Mouse (Mus musculus) 3T3-L1 (cell line): ENCODE results near the gene Eif4e1b.

Source experiments
- DNase-seq: peaks from one replicate; pipeline ENCODE4 v3.0.0-alpha.2; 2015; ENCODE audit warnings: low read depth, low spot score

The Eif4e1b gene

GRCm38 (mm10) chr13:54783698-54784097 is at the start of gene Eif4e1b:
Gene Eif4e1b, plus strand, starts transcription at chr13:54783998.
- no peak for DNase-seq

- DNase-seq = no peak
These were observed 46.9 kb upstream of the Eif4e1b start for GRCm38 (mm10) chr13:54736931-54737330.

- DNase-seq = no peak
These were observed 46.1 kb upstream of the Eif4e1b start for GRCm38 (mm10) chr13:54737488-54738212.

GRCm38 (mm10) chr13:54738213-54738601 is 45.6 kb upstream of the Eif4e1b start:
- no peak for DNase-seq

- DNase-seq = no peak
These were observed 37.7 kb upstream of the Eif4e1b start for GRCm38 (mm10) chr13:54746110-54746509.

GRCm38 (mm10) chr13:54746896-54747295 is 36.9 kb upstream of the Eif4e1b start:
- DNase-seq = no peak

GRCm38 (mm10) chr13:54748190-54748589 is 35.6 kb upstream of the Eif4e1b start:
- DNase-seq = no peak

- DNase-seq = no peak
These were observed 35.1 kb upstream of the Eif4e1b start for GRCm38 (mm10) chr13:54748721-54749060.

GRCm38 (mm10) chr13:54749061-54749863 is 34.5 kb upstream of the Eif4e1b start:
- no peak for DNase-seq

- DNase-seq = no peak
These were observed 33.9 kb upstream of the Eif4e1b start, which contains the start of gene Gprin1 for GRCm38 (mm10) chr13:54749864-54750411. Gene Gprin1, minus strand, starts transcription at chr13:54749874.

- peak; percentile 43 for DNase-seq
These were observed 33.1 kb upstream of the Eif4e1b start for GRCm38 (mm10) chr13:54750699-54751098.

GRCm38 (mm10) chr13:54752656-54753055 is 31.1 kb upstream of the Eif4e1b start:
- no peak for DNase-seq

- DNase-seq = no peak
These were observed 30.1 kb upstream of the Eif4e1b start for GRCm38 (mm10) chr13:54753733-54754132.

- peak; percentile 51 for DNase-seq
These were observed 29.4 kb upstream of the Eif4e1b start for GRCm38 (mm10) chr13:54754169-54755080.

GRCm38 (mm10) chr13:54755201-54755830 is 28.5 kb upstream of the Eif4e1b start:
- no peak for DNase-seq

GRCm38 (mm10) chr13:54756156-54756712 is 27.6 kb upstream of the Eif4e1b start:
- no peak for DNase-seq

GRCm38 (mm10) chr13:54757093-54757830 is 26.5 kb upstream of the Eif4e1b start:
- DNase-seq = no peak

GRCm38 (mm10) chr13:54758045-54758755 is 25.6 kb upstream of the Eif4e1b start:
- peak; percentile 22 for DNase-seq

- no peak for DNase-seq
These were observed 24.9 kb upstream of the Eif4e1b start for GRCm38 (mm10) chr13:54758756-54759470.
